Mouse (Mus musculus) megakaryocyte, embryonic 14.5 days (primary cell): ENCODE data around the gene Mad1l1.

Source experiments
- FLI1 ChIP-seq: IDR thresholded peaks from 2 replicates; pipeline ENCODE4 v1.6.1; 2012; ENCODE audit warnings: low read length, inconsistent platforms, mixed read lengths
- GATA1 ChIP-seq: IDR thresholded peaks from 3 replicates; pipeline ENCODE4 v1.6.1; 2012; ENCODE audit warnings: mixed read lengths, low read length, inconsistent platforms, borderline replicate concordance

DNA sequence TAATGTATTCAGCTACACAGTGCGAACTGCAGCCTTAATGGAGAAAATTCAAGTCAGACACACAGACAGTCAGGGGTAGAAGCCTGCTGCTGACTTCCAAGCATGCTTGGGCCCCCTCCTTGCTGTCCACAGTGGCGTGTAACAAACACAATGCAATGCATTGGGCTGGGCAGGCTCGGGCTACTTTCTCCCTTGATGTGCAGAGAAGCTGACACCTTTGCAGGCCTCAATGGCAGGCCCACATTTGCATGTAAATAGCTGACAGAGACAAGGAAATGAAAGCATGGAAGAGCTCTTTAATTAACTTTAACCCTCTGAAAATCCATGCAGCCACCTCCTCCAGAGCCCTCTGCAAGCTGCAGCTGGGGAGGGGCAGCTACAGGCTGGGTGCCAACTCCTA lies 147.3 kb downstream of the Mad1l1 start:
- no peak for TF ChIP-seq FLI1
- TF ChIP-seq GATA1, result no peak
